Mouse (Mus musculus): Measurements from ENCODE around the gene Tada2a. TPM values are rescaled to one million over a fixed set of nuclear protein-coding genes. Genes with fewer than 3 reads are reported as not detected.

Tada2a gene
- polyA plus RNA-seq, 1 experiment from 2014 or later, result 32.8 TPM

GRCm38 (mm10) chr11:84047270-84047669, 82.1 kb downstream of the Tada2a start:
- no peak overlapping the region for H3K4me3 ChIP-seq (ENCODE audit: low read depth, low read length)
- H3K27me3 ChIP-seq (ENCODE audit: control insufficient read depth, insufficient read depth, low read length), result no peaks in the 10 kb centered on the region
- H3K4me2 ChIP-seq (ENCODE audit: low read depth), result no peak overlapping the region
- H3K27ac ChIP-seq (ENCODE audit: low read depth, low read length), result no peak overlapping the region
- H3K36me3 ChIP-seq (ENCODE audit: control insufficient read depth, insufficient read depth, low read length), result no peaks in the 10 kb centered on the region
- peaks cover 18% of the 10 kb centered on the region for H3K4me1 ChIP-seq (ENCODE audit: control insufficient read depth, insufficient read depth, low read length)
- ATAC-seq (ENCODE audit: insufficient read depth, low FRiP score, low TSS enrichment) (no peak), DNase-seq (ENCODE audit: low spot score) (no peak)
- no peaks in the 10 kb centered on the region for H3K9me3 ChIP-seq (ENCODE audit: control insufficient read depth, low read length)
- WGBS, result 76% methylated on average over 4 of the region's 4 CpGs
- H3K9ac ChIP-seq (ENCODE audit: low read length), result no peak overlapping the region

GRCm38 (mm10) chr11:84044988-84045387, 84.4 kb downstream of the Tada2a start:
- Histone ChIP-seq H3K4me1 (ENCODE audit: control insufficient read depth, insufficient read depth, low read length) (peaks cover 18% of the 10 kb centered on the region), H3K27me3 (ENCODE audit: control insufficient read depth, insufficient read depth, low read length) (no peaks in the 10 kb centered on the region), H3K4me2 (ENCODE audit: low read depth) (no peak overlapping the region), H3K9me3 (ENCODE audit: control insufficient read depth, low read length) (no peaks in the 10 kb centered on the region), H3K9ac (ENCODE audit: low read length) (no peak overlapping the region), H3K4me3 (ENCODE audit: low read depth, low read length) (no peak overlapping the region), H3K27ac (ENCODE audit: low read depth, low read length) (no peak overlapping the region), H3K36me3 (ENCODE audit: control insufficient read depth, insufficient read depth, low read length) (no peaks in the 10 kb centered on the region; the same call in 1 of the 2 replicates)
- no peak for ATAC-seq (ENCODE audit: insufficient read depth, low FRiP score, low TSS enrichment)
- 31% methylated on average over 1 of the region's 1 CpGs for WGBS
- no peak for DNase-seq (ENCODE audit: low spot score)

- Histone ChIP-seq H3K9ac (ENCODE audit: low read length) (no peak overlapping the region), H3K4me2 (ENCODE audit: low read depth) (no peak overlapping the region), H3K9me3 (ENCODE audit: control insufficient read depth, low read length) (no peaks in the 10 kb centered on the region), H3K36me3 (ENCODE audit: control insufficient read depth, insufficient read depth, low read length) (peaks cover 2% of the 10 kb centered on the region; the same call in 1 of the 2 replicates), H3K27ac (ENCODE audit: low read depth, low read length) (peak overlapping the region; percentile 53), H3K27me3 (ENCODE audit: control insufficient read depth, insufficient read depth, low read length) (no peaks in the 10 kb centered on the region), H3K4me3 (ENCODE audit: low read depth, low read length) (no peak overlapping the region), H3K4me1 (ENCODE audit: control insufficient read depth, insufficient read depth, low read length) (peaks cover 16% of the 10 kb centered on the region)
- DNase-seq (ENCODE audit: low spot score), result peak; percentile 78
- WGBS, result 40% methylated on average over 14 of the region's 14 CpGs
- ATAC-seq (ENCODE audit: insufficient read depth, low FRiP score, low TSS enrichment), result peak; percentile 90
Measured at GRCm38 (mm10) chr11:84042808-84043762, 86.3 kb downstream of the Tada2a start.

DNA sequence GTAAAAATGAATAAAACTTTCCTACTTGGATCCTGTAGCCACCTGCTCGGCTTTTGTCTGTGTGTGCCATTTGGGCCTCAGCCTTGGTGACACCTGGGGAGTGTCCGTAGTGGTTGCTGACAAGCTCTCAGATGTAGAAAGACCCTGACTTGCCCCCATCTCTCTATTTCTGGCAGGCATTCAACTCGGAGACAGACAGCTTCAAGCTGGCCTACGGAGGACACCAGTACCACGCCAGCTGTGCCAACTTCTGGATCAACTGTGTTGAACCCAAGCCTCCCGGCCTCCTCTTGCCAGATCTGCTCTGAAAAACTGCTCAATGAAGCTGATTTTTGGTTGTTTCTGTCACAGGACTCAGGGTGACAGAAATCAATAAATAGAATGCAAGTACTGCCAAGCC, 88.8 kb downstream of the Tada2a start:
- Histone ChIP-seq H3K36me3 (ENCODE audit: control insufficient read depth, insufficient read depth, low read length) (peaks cover 2% of the 10 kb centered on the region; the same call in 1 of the 2 replicates), H3K27ac (ENCODE audit: low read depth, low read length) (no peak overlapping the region), H3K27me3 (ENCODE audit: control insufficient read depth, insufficient read depth, low read length) (no peaks in the 10 kb centered on the region), H3K4me3 (ENCODE audit: low read depth, low read length) (no peak overlapping the region), H3K4me1 (ENCODE audit: control insufficient read depth, insufficient read depth, low read length) (peaks cover 15% of the 10 kb centered on the region), H3K9me3 (ENCODE audit: control insufficient read depth, low read length) (no peaks in the 10 kb centered on the region), H3K9ac (ENCODE audit: low read length) (no peak overlapping the region), H3K4me2 (ENCODE audit: low read depth) (no peak overlapping the region)
- no peak for DNase-seq (ENCODE audit: low spot score)
- WGBS, result 84% methylated on average over 6 of the region's 6 CpGs
- no peak for ATAC-seq (ENCODE audit: insufficient read depth, low FRiP score, low TSS enrichment)

DNA sequence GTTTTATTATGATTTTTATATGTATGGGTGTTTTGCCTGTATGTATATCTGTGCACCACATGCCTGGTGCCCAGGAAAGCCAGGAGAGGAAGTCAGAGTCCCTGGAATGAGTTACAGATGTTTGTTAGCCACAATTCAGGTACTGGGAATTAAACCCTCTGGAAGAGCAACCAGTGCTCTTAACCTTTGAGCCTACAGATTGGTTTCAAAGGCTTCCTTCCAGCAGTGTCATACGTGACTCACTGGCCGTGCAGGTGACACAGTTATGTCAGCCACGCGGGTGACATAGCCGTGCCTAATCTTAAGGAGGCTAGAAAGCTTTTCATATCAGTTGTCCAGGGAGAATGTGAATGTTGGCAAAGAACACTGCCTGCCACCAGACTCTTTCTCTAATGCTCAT, 95.7 kb downstream of the Tada2a start:
- H3K27ac ChIP-seq (ENCODE audit: low read depth, low read length), result no peak overlapping the region
- H3K9me3 ChIP-seq (ENCODE audit: control insufficient read depth, low read length), result no peaks in the 10 kb centered on the region
- H3K27me3 ChIP-seq (ENCODE audit: control insufficient read depth, insufficient read depth, low read length), result no peaks in the 10 kb centered on the region
- 82% methylated on average over 5 of the region's 5 CpGs for WGBS
- H3K4me2 ChIP-seq (ENCODE audit: low read depth), result no peak overlapping the region
- no peaks in the 10 kb centered on the region for H3K36me3 ChIP-seq (ENCODE audit: control insufficient read depth, insufficient read depth, low read length)
- no peaks in the 10 kb centered on the region for H3K4me1 ChIP-seq (ENCODE audit: control insufficient read depth, insufficient read depth, low read length)
- no peak overlapping the region for H3K9ac ChIP-seq (ENCODE audit: low read length)
- ATAC-seq (ENCODE audit: insufficient read depth, low FRiP score, low TSS enrichment) (no peak), DNase-seq (ENCODE audit: low spot score) (no peak)
- H3K4me3 ChIP-seq (ENCODE audit: low read depth, low read length), result no peak overlapping the region

DNA sequence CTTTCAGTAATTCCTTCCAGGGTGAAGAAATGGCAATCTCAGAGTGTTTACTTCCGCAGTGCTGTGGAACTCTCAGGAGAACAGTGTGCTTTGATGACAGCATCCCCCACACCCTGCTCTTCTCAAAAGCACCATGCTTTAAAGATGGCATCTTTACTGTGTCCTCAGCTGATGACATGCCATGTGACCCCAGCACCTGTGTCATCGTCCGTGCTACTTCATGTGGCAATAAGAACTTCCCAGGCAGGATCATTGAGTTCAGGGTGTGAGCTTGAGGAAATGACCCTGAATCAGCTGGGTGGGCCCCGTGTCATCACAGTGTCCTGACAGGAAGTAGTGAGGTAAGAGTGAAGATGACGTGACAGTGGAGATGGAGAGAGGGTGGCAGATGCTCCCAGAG, 96.8 kb downstream of the Tada2a start:
- WGBS, result 88% methylated on average over 5 of the region's 5 CpGs
- DNase-seq (ENCODE audit: low spot score), result no peak
- H3K9ac ChIP-seq (ENCODE audit: low read length), result no peak overlapping the region
- H3K4me2 ChIP-seq (ENCODE audit: low read depth), result no peak overlapping the region
- H3K4me3 ChIP-seq (ENCODE audit: low read depth, low read length), result no peak overlapping the region
- no peaks in the 10 kb centered on the region for H3K4me1 ChIP-seq (ENCODE audit: control insufficient read depth, insufficient read depth, low read length)
- H3K27ac ChIP-seq (ENCODE audit: low read depth, low read length), result no peak overlapping the region
- 0 out of 2 replicates have a peak, but pooled peaks cover 2% of the 10 kb centered on the region for H3K36me3 ChIP-seq (ENCODE audit: control insufficient read depth, insufficient read depth, low read length)
- no peaks in the 10 kb centered on the region for H3K9me3 ChIP-seq (ENCODE audit: control insufficient read depth, low read length)
- no peak for ATAC-seq (ENCODE audit: insufficient read depth, low FRiP score, low TSS enrichment)
- H3K27me3 ChIP-seq (ENCODE audit: control insufficient read depth, insufficient read depth, low read length), result no peaks in the 10 kb centered on the region

GRCm38 (mm10) chr11:84031971-84032370, 97.4 kb downstream of the Tada2a start:
- Histone ChIP-seq H3K4me1 (ENCODE audit: control insufficient read depth, insufficient read depth, low read length) (no peaks in the 10 kb centered on the region), H3K4me3 (ENCODE audit: low read depth, low read length) (no peak overlapping the region), H3K36me3 (ENCODE audit: control insufficient read depth, insufficient read depth, low read length) (peaks cover 2% of the 10 kb centered on the region; the same call in 1 of the 2 replicates), H3K4me2 (ENCODE audit: low read depth) (no peak overlapping the region), H3K27me3 (ENCODE audit: control insufficient read depth, insufficient read depth, low read length) (no peaks in the 10 kb centered on the region), H3K27ac (ENCODE audit: low read depth, low read length) (no peak overlapping the region), H3K9ac (ENCODE audit: low read length) (no peak overlapping the region), H3K9me3 (ENCODE audit: control insufficient read depth, low read length) (no peaks in the 10 kb centered on the region)
- ATAC-seq (ENCODE audit: insufficient read depth, low FRiP score, low TSS enrichment), result no peak
- DNase-seq (ENCODE audit: low spot score), result peak; percentile 44
- WGBS, result 57% methylated on average over 9 of the region's 9 CpGs

Data from neural tube, embryonic 11.5 days (tissue).